34 mouse cellular contexts compared by ENCODE assay signal in genomic region chr12:29274166-29274565, GRCm38 (mm10).
"Had no signal": no experiment of that assay in that cellular context is flagged by ENCODE, and none has a peak within 500 bp of the region (broad histone marks: within the 10 kb centered on the region; RNA-seq: fewer than 3 reads in every experiment).

No protein-coding gene starts in this region.

- H3K9ac ChIP-seq: heart, embryonic 12.5 days; heart, embryonic 13.5 days; heart, embryonic 15.5 days; hindbrain, embryonic 12.5 days; hindbrain, embryonic 13.5 days; hindbrain, embryonic 14.5 days; hindbrain, embryonic 15.5 days; intestine, embryonic 15.5 days; kidney, embryonic 15.5 days had no signal

- H3K4me3 ChIP-seq: heart, embryonic 12.5 days; heart, embryonic 13.5 days; heart, embryonic 15.5 days; hindbrain, embryonic 10.5 days; hindbrain, embryonic 12.5 days; hindbrain, embryonic 13.5 days; hindbrain, embryonic 15.5 days; intestine, embryonic 15.5 days; kidney, embryonic 15.5 days; layer of hippocampus, adult 2 months had no signal

- H3K4me2 ChIP-seq: heart, embryonic 11.5 days; heart, embryonic 12.5 days; heart, embryonic 13.5 days; heart, embryonic 15.5 days; hindbrain, embryonic 12.5 days; hindbrain, embryonic 13.5 days; hindbrain, embryonic 14.5 days; hindbrain, embryonic 15.5 days; intestine, embryonic 15.5 days; kidney, embryonic 15.5 days had no signal

- H3K4me1 ChIP-seq: heart, embryonic 15.5 days; hindbrain, embryonic 10.5 days; hindbrain, embryonic 12.5 days; intestine, embryonic 15.5 days; kidney, embryonic 15.5 days had no signal

- H3K36me3 ChIP-seq: heart, embryonic 12.5 days; heart, embryonic 13.5 days; heart, embryonic 15.5 days; hindbrain, embryonic 10.5 days; hindbrain, embryonic 12.5 days; hindbrain, embryonic 13.5 days; hindbrain, embryonic 15.5 days; intestine, embryonic 15.5 days; kidney, embryonic 15.5 days had no signal

- H3K27me3 ChIP-seq: heart, embryonic 12.5 days; heart, embryonic 13.5 days; heart, embryonic 15.5 days; hindbrain, embryonic 12.5 days; hindbrain, embryonic 13.5 days; hindbrain, embryonic 15.5 days; intestine, embryonic 15.5 days; kidney, embryonic 15.5 days had no signal

- ATAC-seq: hindbrain, embryonic 16.5 days; hindbrain, postnatal 0 days; inflammation-experienced regulatory T-cells, adult 6 months; intestine, embryonic 15.5 days; intestine, embryonic 16.5 days; intestine, postnatal 0 days had no signal

- DNase-seq: heart, postnatal 10 days; heart, postnatal 14 days; heart, postnatal 36 days; heart, postnatal 4 days; kidney, adult 11 months; kidney, adult 18-20 months; kidney, adult 2 months; kidney, adult 8-10 months; kidney, adult 9 months; kidney, postnatal 10 days; kidney, postnatal 14 days; kidney, postnatal 25 days; kidney, postnatal 36 days; kidney, postnatal 4 days; layer of hippocampus, adult 9-11 months; layer of hippocampus, postnatal 36 days had no signal

- H3K9me3 ChIP-seq: heart, embryonic 13.5 days; heart, embryonic 15.5 days; hindbrain, embryonic 10.5 days; hindbrain, embryonic 12.5 days; hindbrain, embryonic 13.5 days; hindbrain, embryonic 15.5 days; intestine, embryonic 15.5 days; kidney, embryonic 15.5 days had no signal

- H3K27ac ChIP-seq: heart, embryonic 13.5 days; heart, embryonic 15.5 days; hindbrain, embryonic 10.5 days; hindbrain, embryonic 12.5 days; hindbrain, embryonic 13.5 days; hindbrain, embryonic 14.5 days; hindbrain, embryonic 15.5 days; hindbrain, postnatal 0 days; intestine, embryonic 15.5 days; kidney, embryonic 15.5 days; kidney, postnatal 0 days; layer of hippocampus, adult 2 months had no signal
